Mouse (Mus musculus): ENCODE measurements around the gene Ampd1.

- TF ChIP-seq CTCF (IDR thresholded peaks at IDR 0.05; ENCODE audit: borderline replicate concordance, insufficient read depth, low read length) (no peak), POLR2A (IDR thresholded peaks at IDR 0.05; ENCODE audit: low read depth, low read length) (no peak)
Measured at GRCm38 (mm10) chr3:103136414-103137077, 62.7 kb downstream of the Ampd1 start.
